Mouse (Mus musculus) lung, adult 2 months (tissue): ENCODE data around the gene Rnf216.

Experiments used
- CTCF ChIP-seq: fragments of 200-500 bp; IDR thresholded peaks from 2 replicates; pipeline ENCODE4 v1.5.1; 2011; ENCODE audit warnings: mild to moderate bottlenecking, low read length, control low read depth; ENCODE audit not compliant: insufficient read depth
- POLR2A ChIP-seq: fragments of 200-500 bp; IDR thresholded peaks from 2 replicates; pipeline ENCODE4 v1.6.1; 2011; ENCODE audit warnings: low read depth, mild to moderate bottlenecking, control low read depth, low read length, borderline replicate concordance; ENCODE audit errors: extremely low read depth

DNA sequence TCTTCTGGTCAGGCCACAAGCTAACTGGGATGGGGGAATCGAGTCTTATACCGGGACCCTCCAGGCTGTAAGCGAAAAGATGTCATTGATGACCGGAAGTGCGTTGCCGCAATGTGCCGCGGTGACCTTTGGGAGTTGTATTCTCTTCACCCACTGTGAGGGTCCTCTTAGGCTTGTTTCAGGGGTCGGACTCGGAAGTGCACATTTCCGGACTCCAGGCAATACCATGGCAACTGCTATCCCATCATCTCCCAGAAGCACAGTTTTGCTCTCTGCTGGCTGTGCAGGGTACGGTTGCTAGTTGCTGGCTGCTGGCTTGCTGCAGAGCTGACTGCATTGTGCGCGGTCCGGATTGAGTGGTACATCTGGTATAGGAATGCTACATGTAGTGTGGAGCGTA, 16.3 kb upstream of the Rnf216 start:
- TF ChIP-seq POLR2A (no peak), CTCF (no peak)
